ENCODE assay signal across 8 mouse cellular contexts in genomic region chr7:28338108-28338998, GRCm38 (mm10). TPM values are rescaled to one million over a fixed set of nuclear protein-coding genes. Genes with fewer than 3 reads are reported as not detected.
DNase-seq lines count a peak whose midpoint lies in the region; ATAC-seq and TF ChIP-seq lines count a peak whose summit lies in the region.

Gene Supt5 (minus strand): TSS chr7:28338746.

- DNase-seq in MEL (ENCODE audit: low read depth, low spot score) = peak; percentile 99
- DNase-seq in cerebellum, adult 2 months = peak; percentile 96 to 98
- peak; percentile 98 for DNase-seq in forebrain, postnatal 0 days
- peak; percentile 98 for DNase-seq in heart, postnatal 4 days
- peak; percentile 96 to 97 for DNase-seq in layer of hippocampus, adult 8-10 months (ENCODE audit: low spot score in 2 of 2)
- peak; percentile 97 for DNase-seq in ovary, adult 18-20 months (ENCODE audit: low spot score)
- peak; percentile 99 for DNase-seq in thymus, postnatal 0 days (ENCODE audit: low spot score)

- H3K9ac ChIP-seq in MEL (ENCODE audit: control insufficient read depth, low read depth, low read length, poor library complexity, severe bottlenecking) = peak within 1 kb of the TSS; percentile 87
- H3K9ac ChIP-seq in forebrain, postnatal 0 days = peak within 1 kb of the TSS; percentile 86
- peak within 1 kb of the TSS; percentile 97 for H3K9ac ChIP-seq in lung, embryonic 15.5 days

- peak; percentile 100 for ATAC-seq in forebrain, postnatal 0 days
- peak; percentile 98 for ATAC-seq in lung, embryonic 15.5 days (ENCODE audit: borderline replicate concordance, extremely low read depth, low FRiP score, low TSS enrichment)

- no peak for TF ChIP-seq EP300 in MEL (IDR thresholded peaks at IDR 0.05; ENCODE audit: low read depth in 1 of 2, low read length in 2 of 2)

- peak; percentile 91 to 95 for TF ChIP-seq POLR2A in MEL (IDR thresholded peaks at IDR 0.05; ENCODE audit: control insufficient read depth in 1 of 2, insufficient read depth in 1 of 2, low read depth in 1 of 2, low read length in 2 of 2, poor library complexity in 1 of 2)
- peak; percentile 94 for TF ChIP-seq POLR2A in cerebellum, adult 2 months (IDR thresholded peaks at IDR 0.05; ENCODE audit: borderline replicate concordance, insufficient read depth, low read length)

- peak within 1 kb of the TSS; percentile 62 for H3K4me2 ChIP-seq in forebrain, postnatal 0 days (ENCODE audit: low read depth)
- peak within 1 kb of the TSS; percentile 75 for H3K4me2 ChIP-seq in lung, embryonic 15.5 days

- peak within 1 kb of the TSS; percentile 63 to 99 for H3K4me3 ChIP-seq in MEL (ENCODE audit: control insufficient read depth in 1 of 2, insufficient read depth in 1 of 2, low read depth in 2 of 2, low read length in 2 of 2)
- H3K4me3 ChIP-seq in cerebellum, adult 2 months (replicated peaks; ENCODE audit: insufficient read depth, low read depth, low read length) = peak within 1 kb of the TSS; percentile 90
- H3K4me3 ChIP-seq in forebrain, postnatal 0 days (ENCODE audit: low read depth, low read length) = peak within 1 kb of the TSS; percentile 92
- H3K4me3 ChIP-seq in lung, embryonic 15.5 days = peak within 1 kb of the TSS; percentile 89

- peaks cover 0 to 13% of the 10 kb centered on the region in 2 experiments; a peak in 2 of 4 replicates for H3K36me3 ChIP-seq in MEL (ENCODE audit: control insufficient read depth in 1 of 2, insufficient read depth in 2 of 2, low read length in 2 of 2)
- H3K36me3 ChIP-seq in forebrain, postnatal 0 days (ENCODE audit: insufficient read depth) = no peaks in the 10 kb centered on the region
- H3K36me3 ChIP-seq in lung, embryonic 15.5 days = no peaks in the 10 kb centered on the region; the same call in 1 of the 2 replicates

- 0 out of 4 replicates have a peak, but pooled peaks cover 0 to 6% of the 10 kb centered on the region in 2 experiments for H3K4me1 ChIP-seq in MEL (ENCODE audit: control insufficient read depth in 1 of 2, insufficient read depth in 2 of 2, low read length in 2 of 2)
- H3K4me1 ChIP-seq in cerebellum, adult 2 months (ENCODE audit: control insufficient read depth, insufficient read depth, low read length) = peaks cover 10% of the 10 kb centered on the region
- peaks cover 2% of the 10 kb centered on the region; the same call in 1 of the 2 replicates for H3K4me1 ChIP-seq in forebrain, postnatal 0 days (ENCODE audit: insufficient read depth)
- peaks cover 12% of the 10 kb centered on the region for H3K4me1 ChIP-seq in lung, embryonic 15.5 days

- peaks cover 47% of the 10 kb centered on the region for H3K79me2 ChIP-seq in MEL (ENCODE audit: control insufficient read depth, insufficient read depth, low read length, poor library complexity)

- WGBS in cerebellum, adult 2 months = under 1% methylated on average over 77 of the region's 77 CpGs
- 1% methylated on average over 77 of the region's 77 CpGs for whole genome bisulfite sequencing in forebrain, postnatal 0 days
- under 1% methylated on average over 77 of the region's 77 CpGs for WGBS in lung, embryonic 15.5 days

- peak within 1 kb of the TSS; percentile 72 for H3K27ac ChIP-seq in MEL (ENCODE audit: control insufficient read depth, low read depth, low read length)
- H3K27ac ChIP-seq in cerebellum, adult 2 months (ENCODE audit: insufficient read depth, low read length) = peak within 1 kb of the TSS; percentile 52; the same call in 1 of the 2 replicates
- peak within 1 kb of the TSS; percentile 90 for H3K27ac ChIP-seq in forebrain, postnatal 0 days (ENCODE audit: low read depth, low read length)
- H3K27ac ChIP-seq in lung, embryonic 15.5 days = peak within 1 kb of the TSS; percentile 77

- no peaks in the 10 kb centered on the region for H3K27me3 ChIP-seq in MEL (ENCODE audit: control insufficient read depth in 1 of 2, insufficient read depth in 2 of 2, low read length in 2 of 2)
- no peaks in the 10 kb centered on the region for H3K27me3 ChIP-seq in cerebellum, adult 2 months (ENCODE audit: control insufficient read depth, insufficient read depth, low read length)
- H3K27me3 ChIP-seq in forebrain, postnatal 0 days (ENCODE audit: insufficient read depth, low read length) = no peaks in the 10 kb centered on the region
- H3K27me3 ChIP-seq in lung, embryonic 15.5 days = no peaks in the 10 kb centered on the region

- no peak for TF ChIP-seq RAD21 in MEL (IDR thresholded peaks at IDR 0.05; ENCODE audit: low read depth, low read length)

- no peaks in the 10 kb centered on the region for H3K9me3 ChIP-seq in MEL (replicated peaks; ENCODE audit: insufficient read depth, low read length)
- H3K9me3 ChIP-seq in forebrain, postnatal 0 days (ENCODE audit: low read length) = no peaks in the 10 kb centered on the region
- H3K9me3 ChIP-seq in lung, embryonic 15.5 days = no peaks in the 10 kb centered on the region

- TF ChIP-seq CTCF in MEL (IDR thresholded peaks at IDR 0.05 in 2 of 3, conservative IDR thresholded peaks at IDR 0.05 in 1 of 3; ENCODE audit: control insufficient read depth in 1 of 3, insufficient read depth in 1 of 3, low read depth in 2 of 3, low read length in 3 of 3, poor library complexity in 1 of 3, severe bottlenecking in 1 of 3) = peak in 1 of 3 experiments; percentile 22; a peak in 1 of 6 replicates
- TF ChIP-seq CTCF in cerebellum, adult 2 months (IDR thresholded peaks at IDR 0.05; ENCODE audit: borderline replicate concordance, insufficient read depth, low read depth, low read length) = no peak
- 0 out of 2 replicates have a peak, but pooled peaks have one; percentile 17 for TF ChIP-seq CTCF in forebrain, postnatal 0 days (IDR thresholded peaks at IDR 0.05; ENCODE audit: low read depth)

TF ChIP-seq in MEL, 35 proteins besides CTCF, POLR2A, EP300 and RAD21:
- TF ChIP-seq NELFE (IDR thresholded peaks at IDR 0.05; ENCODE audit: low read depth, low read length) (peak; percentile 96), ZC3H11A (IDR thresholded peaks at IDR 0.05; ENCODE audit: low read depth, low read length) (no peak), USF2 (IDR thresholded peaks at IDR 0.05; ENCODE audit: borderline replicate concordance in 1 of 2, insufficient read depth in 1 of 2, low read depth in 1 of 2, low read length in 2 of 2) (no peak), RCOR1 (IDR thresholded peaks at IDR 0.05; ENCODE audit: low read depth, low read length) (peak; percentile 78; the same call in 1 of the 2 replicates), CHD2 (IDR thresholded peaks at IDR 0.05; ENCODE audit: low read length) (peak; percentile 99), NRF1 (IDR thresholded peaks at IDR 0.05; ENCODE audit: insufficient read depth, low read depth, low read length, poor library complexity, severe bottlenecking) (peak; percentile 59; the same call in 1 of the 2 replicates), HCFC1 (IDR thresholded peaks at IDR 0.05; ENCODE audit: low read depth, low read length) (peak; percentile 95), JUND (IDR thresholded peaks at IDR 0.05; ENCODE audit: low read depth, low read length) (no peak), SIN3A (IDR thresholded peaks at IDR 0.05; ENCODE audit: low read length) (peak; percentile 77), ZMIZ1 (IDR thresholded peaks at IDR 0.05; ENCODE audit: low read depth, low read length) (peak; percentile 84; the same call in 1 of the 2 replicates), POLR2AphosphoS2 (IDR thresholded peaks at IDR 0.05; ENCODE audit: low read length) (peak; percentile 91), TCF12 (IDR thresholded peaks at IDR 0.05; ENCODE audit: low read depth, low read length) (peak; percentile 61), MXI1 (IDR thresholded peaks at IDR 0.05; ENCODE audit: low read depth, low read length) (peak; percentile 5)

RNA-seq across cellular contexts. Expression of gene Supt5, which starts in this region (rescaled TPM):
- 63.3 and 66.0 TPM in 2 replicates for total RNA-seq in MEL (2012; rRNA removed)
- 100 to 1,000 TPM; 156 to 448 TPM for polyA plus RNA-seq in MEL (2012; ENCODE audit: insufficient read depth in 1 of 2, insufficient read length in 2 of 2, low read depth in 1 of 2, low replicate concordance in 2 of 2, missing spikeins in 1 of 2)
- 121 and 125 TPM in 2 replicates for polyA plus RNA-seq in cerebellum, adult 2 months (2012; rRNA removed)
- 88.4 and 111 TPM in 2 replicates for total RNA-seq in forebrain, postnatal 0 days (2014; rRNA removed)
- 65.2 and 83.3 TPM in 2 replicates for polyA plus RNA-seq in forebrain, postnatal 0 days (2015; fragmentation: Nextera tagmentation; extraction: Ambion mirVana)
- total RNA-seq in heart, postnatal 4 days (2021) = 10 to 100 TPM; 58.7 to 62.7 TPM
- total RNA-seq in layer of hippocampus, adult 8-10 months (2022) = 100 to 1,000 TPM; 119 to 125 (median 122) TPM
- polyA plus RNA-seq in lung, embryonic 15.5 days (2015; fragmentation: Nextera tagmentation; extraction: Ambion mirVana) = 83.2 and 88.4 TPM in 2 replicates
- 73.3 and 80.4 TPM in 2 replicates for polyA plus RNA-seq in thymus, postnatal 0 days (2015; fragmentation: Nextera tagmentation; extraction: Ambion mirVana)

Comparison
In these comparisons a context has a peak if more than half of its experiments do, and no peak if none do; other contexts are left out.
1. Peak in every context shown above with its lines: DNase-seq, ATAC-seq, H3K4me3 ChIP-seq and H3K27ac ChIP-seq.